Mouse (Mus musculus): ENCODE results near the gene Gsdma. TPM values are rescaled to one million over a fixed set of nuclear protein-coding genes. Genes with fewer than 3 reads are reported as not detected.
"Not testable (repeated sequence)": the region's sequence is repeated elsewhere in the genome, so short reads cannot be mapped to it uniquely, and the experiment has no call there.

Gsdma gene
- polyA plus RNA-seq, 1 experiment from 2014 or later = 0.12 TPM

- ATAC-seq (ENCODE audit: insufficient number of reproducible peaks, insufficient read depth, low FRiP score, low read depth) = no peak
- H3K4me3 ChIP-seq (ENCODE audit: low read depth, low read length) = no peak overlapping the region
- H3K36me3 ChIP-seq (ENCODE audit: control insufficient read depth, insufficient read depth, low read length) = peaks cover 41% of the 10 kb centered on the region
- H3K27ac ChIP-seq (ENCODE audit: low read length) = no peak overlapping the region; the same call in 1 of the 2 replicates
- no peaks in the 10 kb centered on the region for H3K27me3 ChIP-seq (ENCODE audit: control insufficient read depth, insufficient read depth, low read length)
- no peak overlapping the region for H3K4me2 ChIP-seq (replicated peaks; ENCODE audit: low read depth, low read length)
- H3K4me1 ChIP-seq (ENCODE audit: control insufficient read depth, insufficient read depth, low read length) = peaks cover 5% of the 10 kb centered on the region; the same call in 1 of the 2 replicates
- H3K9ac ChIP-seq (replicated peaks; ENCODE audit: low read depth, low read length) = no peak overlapping the region
- H3K9me3 ChIP-seq (ENCODE audit: control insufficient read depth, low read depth, low read length) = no peaks in the 10 kb centered on the region
- 80% methylated on average over 22 of the region's 22 CpGs for WGBS
Observed at GRCm38 (mm10) chr11:98707401-98708281, 43.5 kb downstream of the Gsdma start.

- no peaks in the 10 kb centered on the region for H3K9me3 ChIP-seq (ENCODE audit: control insufficient read depth, low read depth, low read length)
- H3K27ac ChIP-seq (ENCODE audit: low read length) = peak overlapping the region; percentile 7; the same call in 1 of the 2 replicates
- no peak overlapping the region for H3K4me2 ChIP-seq (replicated peaks; ENCODE audit: low read depth, low read length)
- H3K27me3 ChIP-seq (ENCODE audit: control insufficient read depth, insufficient read depth, low read length) = no peaks in the 10 kb centered on the region
- no peak for ATAC-seq (ENCODE audit: insufficient number of reproducible peaks, insufficient read depth, low FRiP score, low read depth)
- H3K36me3 ChIP-seq (ENCODE audit: control insufficient read depth, insufficient read depth, low read length) = peaks cover 45% of the 10 kb centered on the region
- no peak overlapping the region for H3K4me3 ChIP-seq (ENCODE audit: low read depth, low read length)
- 82% methylated on average over 19 of the region's 19 CpGs for WGBS
- H3K4me1 ChIP-seq (ENCODE audit: control insufficient read depth, insufficient read depth, low read length) = peaks cover 5% of the 10 kb centered on the region; the same call in 1 of the 2 replicates
- no peak overlapping the region for H3K9ac ChIP-seq (replicated peaks; ENCODE audit: low read depth, low read length)
Observed at GRCm38 (mm10) chr11:98708282-98708956, 44.3 kb downstream of the Gsdma start.

- H3K9ac ChIP-seq (replicated peaks; ENCODE audit: low read depth, low read length) = no peak overlapping the region
- peak overlapping the region; percentile 29; the same call in 1 of the 2 replicates for H3K27ac ChIP-seq (ENCODE audit: low read length)
- H3K27me3 ChIP-seq (ENCODE audit: control insufficient read depth, insufficient read depth, low read length) = no peaks in the 10 kb centered on the region
- no peak overlapping the region for H3K4me3 ChIP-seq (ENCODE audit: low read depth, low read length)
- H3K4me1 ChIP-seq (ENCODE audit: control insufficient read depth, insufficient read depth, low read length) = peaks cover 5% of the 10 kb centered on the region; the same call in 1 of the 2 replicates
- WGBS = 77% methylated on average over 26 of the region's 26 CpGs
- H3K36me3 ChIP-seq (ENCODE audit: control insufficient read depth, insufficient read depth, low read length) = peaks cover 45% of the 10 kb centered on the region
- ATAC-seq (ENCODE audit: insufficient number of reproducible peaks, insufficient read depth, low FRiP score, low read depth) = 0 out of 2 replicates have a peak, but pooled peaks have one; percentile 15
- no peaks in the 10 kb centered on the region for H3K9me3 ChIP-seq (ENCODE audit: control insufficient read depth, low read depth, low read length)
- no peak overlapping the region for H3K4me2 ChIP-seq (replicated peaks; ENCODE audit: low read depth, low read length)
Observed at GRCm38 (mm10) chr11:98709001-98709741, 45.0 kb downstream of the Gsdma start.

- 52% methylated on average over 12 of the region's 12 CpGs for WGBS
- ATAC-seq (ENCODE audit: insufficient number of reproducible peaks, insufficient read depth, low FRiP score, low read depth) = no peak; the same call in 1 of the 2 replicates
- Histone ChIP-seq H3K9ac (replicated peaks; ENCODE audit: low read depth, low read length) (no peak overlapping the region), H3K27ac (ENCODE audit: low read length) (no peak overlapping the region; the same call in 1 of the 2 replicates), H3K4me3 (ENCODE audit: low read depth, low read length) (no peak overlapping the region), H3K4me1 (ENCODE audit: control insufficient read depth, insufficient read depth, low read length) (peaks cover 5% of the 10 kb centered on the region; the same call in 1 of the 2 replicates), H3K36me3 (ENCODE audit: control insufficient read depth, insufficient read depth, low read length) (peaks cover 52% of the 10 kb centered on the region), H3K4me2 (replicated peaks; ENCODE audit: low read depth, low read length) (no peak overlapping the region), H3K27me3 (ENCODE audit: control insufficient read depth, insufficient read depth, low read length) (no peaks in the 10 kb centered on the region), H3K9me3 (ENCODE audit: control insufficient read depth, low read depth, low read length) (no peaks in the 10 kb centered on the region)
Observed at GRCm38 (mm10) chr11:98710416-98711045, 46.4 kb downstream of the Gsdma start.

GRCm38 (mm10) chr11:98711046-98711434 is 46.9 kb downstream of the Gsdma start:
- Histone ChIP-seq H3K4me2 (replicated peaks; ENCODE audit: low read depth, low read length) (no peak overlapping the region), H3K36me3 (ENCODE audit: control insufficient read depth, insufficient read depth, low read length) (peaks cover 47% of the 10 kb centered on the region), H3K27ac (ENCODE audit: low read length) (no peak overlapping the region; the same call in 1 of the 2 replicates), H3K4me1 (ENCODE audit: control insufficient read depth, insufficient read depth, low read length) (peaks cover 5% of the 10 kb centered on the region; the same call in 1 of the 2 replicates), H3K9me3 (ENCODE audit: control insufficient read depth, low read depth, low read length) (no peaks in the 10 kb centered on the region), H3K9ac (replicated peaks; ENCODE audit: low read depth, low read length) (no peak overlapping the region), H3K27me3 (ENCODE audit: control insufficient read depth, insufficient read depth, low read length) (no peaks in the 10 kb centered on the region), H3K4me3 (ENCODE audit: low read depth, low read length) (no peak overlapping the region)
- ATAC-seq (ENCODE audit: insufficient number of reproducible peaks, insufficient read depth, low FRiP score, low read depth) = no peak
- 74% methylated on average over 4 of the region's 4 CpGs for WGBS

GRCm38 (mm10) chr11:98712009-98712408 is 47.9 kb downstream of the Gsdma start:
- H3K36me3 ChIP-seq (ENCODE audit: control insufficient read depth, insufficient read depth, low read length) = peaks cover 43% of the 10 kb centered on the region
- 93% methylated on average over 5 of the region's 6 CpGs for WGBS
- not testable (repeated sequence) for H3K27me3 ChIP-seq (ENCODE audit: control insufficient read depth, insufficient read depth, low read length); H3K4me2 ChIP-seq (replicated peaks; ENCODE audit: low read depth, low read length); H3K9me3 ChIP-seq (ENCODE audit: control insufficient read depth, low read depth, low read length); ATAC-seq (ENCODE audit: insufficient number of reproducible peaks, insufficient read depth, low FRiP score, low read depth); H3K4me1 ChIP-seq (ENCODE audit: control insufficient read depth, insufficient read depth, low read length); H3K27ac ChIP-seq (ENCODE audit: low read length); H3K4me3 ChIP-seq (ENCODE audit: low read depth, low read length); H3K9ac ChIP-seq (replicated peaks; ENCODE audit: low read depth, low read length)

GRCm38 (mm10) chr11:98713703-98714102 is 49.6 kb downstream of the Gsdma start:
- H3K4me2 ChIP-seq (replicated peaks; ENCODE audit: low read depth, low read length) = no peak overlapping the region
- 0 out of 2 replicates have a peak, but pooled peaks cover 9% of the 10 kb centered on the region for H3K4me1 ChIP-seq (ENCODE audit: control insufficient read depth, insufficient read depth, low read length)
- peaks cover 45% of the 10 kb centered on the region for H3K36me3 ChIP-seq (ENCODE audit: control insufficient read depth, insufficient read depth, low read length)
- 78% methylated on average over 12 of the region's 12 CpGs for WGBS
- no peaks in the 10 kb centered on the region for H3K9me3 ChIP-seq (ENCODE audit: control insufficient read depth, low read depth, low read length)
- no peaks in the 10 kb centered on the region for H3K27me3 ChIP-seq (ENCODE audit: control insufficient read depth, insufficient read depth, low read length)
- H3K4me3 ChIP-seq (ENCODE audit: low read depth, low read length) = no peak overlapping the region
- ATAC-seq (ENCODE audit: insufficient number of reproducible peaks, insufficient read depth, low FRiP score, low read depth) = no peak
- H3K27ac ChIP-seq (ENCODE audit: low read length) = no peak overlapping the region
- H3K9ac ChIP-seq (replicated peaks; ENCODE audit: low read depth, low read length) = no peak overlapping the region

Data from stomach, embryonic 14.5 days (tissue).